Mouse (Mus musculus) erythroblast, embryonic 14.5 days (primary cell): ENCODE measurements around the gene Podxl. TPM values are rescaled to one million over a fixed set of nuclear protein-coding genes. Genes with fewer than 3 reads are reported as not detected.

Source experiments
- H3K27me3 ChIP-seq: 2 replicates; pipeline ENCODE4 v1.6.1; 2012; ENCODE audit warnings: inconsistent platforms; ENCODE audit not compliant: control insufficient read depth
- H3K36me3 ChIP-seq: 2 replicates; pipeline ENCODE4 v1.6.1; 2012; ENCODE audit warnings: mild to moderate bottlenecking, inconsistent platforms; ENCODE audit not compliant: control insufficient read depth
- H3K4me1 ChIP-seq: 2 replicates; pipeline ENCODE4 v1.6.1; 2012; ENCODE audit warnings: inconsistent platforms; ENCODE audit not compliant: control insufficient read depth
- H3K4me3 ChIP-seq: replicated peaks from 2 replicates; pipeline ENCODE3; 2012; ENCODE audit warnings: moderate library complexity, mild to moderate bottlenecking, inconsistent platforms
- H3K9me3 ChIP-seq: 2 replicates; pipeline ENCODE4 v1.6.1; 2012; ENCODE audit warnings: low read length, inconsistent platforms, mixed read lengths; ENCODE audit not compliant: control insufficient read depth
- GATA1 ChIP-seq: IDR thresholded peaks from 2 replicates; pipeline ENCODE4 v1.6.1; 2012; ENCODE audit warnings: low read length, inconsistent platforms, mixed read lengths
- TAL1 ChIP-seq: IDR thresholded peaks from 3 replicates; pipeline ENCODE4 v1.6.1; 2012; ENCODE audit warnings: low read length, inconsistent platforms, mixed read lengths
- polyA plus RNA-seq: library from polyadenylated mRNA; stranded (reverse); fragments of >175 nt; gene quantifications from 2 replicates; pipeline ENCODE4 v1.2.3, GENCODE M21; 2012

Gene Podxl
- polyA plus RNA-seq, 1 experiment = 0.29 TPM

GRCm38 (mm10) chr6:31499836-31500235 is 63.9 kb downstream of the Podxl start:
- H3K27me3 ChIP-seq = no peaks in the 10 kb centered on the region
- H3K36me3 ChIP-seq = peaks cover 81% of the 10 kb centered on the region
- H3K4me3 ChIP-seq = no peak overlapping the region
- TF ChIP-seq TAL1 = no peak
- H3K9me3 ChIP-seq = no peaks in the 10 kb centered on the region
- H3K4me1 ChIP-seq = no peaks in the 10 kb centered on the region

GRCm38 (mm10) chr6:31496227-31496626 is 67.6 kb downstream of the Podxl start:
- H3K4me1 ChIP-seq = peaks cover 1% of the 10 kb centered on the region
- H3K27me3 ChIP-seq = no peaks in the 10 kb centered on the region
- no peak overlapping the region for H3K4me3 ChIP-seq
- no peaks in the 10 kb centered on the region for H3K9me3 ChIP-seq
- peaks cover 73% of the 10 kb centered on the region for H3K36me3 ChIP-seq
- TF ChIP-seq TAL1 (no peak), GATA1 (no peak)

- no peaks in the 10 kb centered on the region for H3K9me3 ChIP-seq
- no peak for TF ChIP-seq TAL1
- no peak for TF ChIP-seq GATA1
- H3K4me1 ChIP-seq = peaks cover 4% of the 10 kb centered on the region
- no peak overlapping the region for H3K4me3 ChIP-seq
- H3K36me3 ChIP-seq = peaks cover 75% of the 10 kb centered on the region
- no peaks in the 10 kb centered on the region for H3K27me3 ChIP-seq
Measured at GRCm38 (mm10) chr6:31495122-31495731, 68.6 kb downstream of the Podxl start.

GRCm38 (mm10) chr6:31489950-31490349 is 73.8 kb downstream of the Podxl start:
- Histone ChIP-seq H3K36me3 (peaks cover 77% of the 10 kb centered on the region), H3K9me3 (no peaks in the 10 kb centered on the region), H3K4me3 (no peak overlapping the region), H3K27me3 (no peaks in the 10 kb centered on the region), H3K4me1 (peaks cover 4% of the 10 kb centered on the region)
- TF ChIP-seq GATA1 (no peak), TAL1 (no peak)

GRCm38 (mm10) chr6:31486601-31487000 is 77.2 kb downstream of the Podxl start:
- H3K4me1 ChIP-seq = peaks cover 4% of the 10 kb centered on the region
- no peaks in the 10 kb centered on the region for H3K27me3 ChIP-seq
- TF ChIP-seq TAL1 (no peak), GATA1 (no peak)
- no peak overlapping the region for H3K4me3 ChIP-seq
- peaks cover 68% of the 10 kb centered on the region for H3K36me3 ChIP-seq
- no peaks in the 10 kb centered on the region for H3K9me3 ChIP-seq

GRCm38 (mm10) chr6:31480008-31480407 is 83.8 kb downstream of the Podxl start:
- Histone ChIP-seq H3K9me3 (no peaks in the 10 kb centered on the region), H3K4me1 (no peaks in the 10 kb centered on the region), H3K4me3 (no peak overlapping the region), H3K36me3 (peaks cover 60% of the 10 kb centered on the region), H3K27me3 (no peaks in the 10 kb centered on the region)
- TF ChIP-seq TAL1 = no peak
- no peak for TF ChIP-seq GATA1

GRCm38 (mm10) chr6:31478221-31478620 is 85.6 kb downstream of the Podxl start:
- peaks cover 69% of the 10 kb centered on the region for H3K36me3 ChIP-seq
- no peaks in the 10 kb centered on the region for H3K27me3 ChIP-seq
- H3K9me3 ChIP-seq = no peaks in the 10 kb centered on the region
- no peak for TF ChIP-seq TAL1
- no peak for TF ChIP-seq GATA1
- H3K4me3 ChIP-seq = no peak overlapping the region
- H3K4me1 ChIP-seq = no peaks in the 10 kb centered on the region

Other genes with a start within 250 kb of the Podxl start
- 2.2 and 4.1 TPM in 2 replicates for gene Mkln1, start 165.2 kb downstream of the Podxl start, polyA plus RNA-seq